Mouse (Mus musculus) neural tube, embryonic 15.5 days (tissue): ENCODE measurements around the gene Corin. TPM values are rescaled to one million over a fixed set of nuclear protein-coding genes. Genes with fewer than 3 reads are reported as not detected.

Source experiments
- ATAC-seq: fragments of 200-750 bp; cut with Nextera tagmentation; 2 replicates; pipeline ENCODE4 v1.8.0; 2017; ENCODE audit warnings: mild to moderate bottlenecking, moderate TSS enrichment, moderate library complexity; ENCODE audit not compliant: low FRiP score
- H3K27ac ChIP-seq: fragments of 300-500 bp; sonication (generic); replicated peaks from 2 replicates; pipeline ENCODE4 v1.5.1; 2015; ENCODE audit warnings: mild to moderate bottlenecking, inconsistent platforms
- H3K27me3 ChIP-seq: fragments of 300-500 bp; sonication (generic); replicated peaks from 2 replicates; pipeline ENCODE4 v1.6.1; 2015; ENCODE audit warnings: inconsistent platforms
- H3K36me3 ChIP-seq: fragments of 300-500 bp; sonication (generic); 2 replicates; pipeline ENCODE4 v1.6.1; 2015; ENCODE audit warnings: inconsistent platforms
- H3K4me1 ChIP-seq: fragments of 300-500 bp; sonication (generic); 2 replicates; pipeline ENCODE4 v1.6.1; 2015; ENCODE audit warnings: inconsistent platforms
- H3K4me2 ChIP-seq: fragments of 300-500 bp; sonication (generic); 2 replicates; pipeline ENCODE4 v1.6.1; 2015; ENCODE audit warnings: inconsistent platforms, mild to moderate bottlenecking, moderate library complexity
- H3K4me3 ChIP-seq: fragments of 300-500 bp; sonication (generic); replicated peaks from 2 replicates; pipeline ENCODE4 v1.5.1; 2015; ENCODE audit warnings: mild to moderate bottlenecking, inconsistent platforms
- H3K9ac ChIP-seq: fragments of 300-500 bp; sonication (generic); replicated peaks from 2 replicates; pipeline ENCODE4 v1.6.1; 2015; ENCODE audit warnings: mild to moderate bottlenecking, inconsistent platforms
- H3K9me3 ChIP-seq: fragments of 300-500 bp; sonication (generic); replicated peaks from 2 replicates; pipeline ENCODE4 v1.6.1; 2016; ENCODE audit warnings: inconsistent platforms
- WGBS: fragments of 180-500 bp; shearing (Covaris S2); methylation state at CpG from one replicate; pipeline ENCODE4 v1.1.7; 2015; ENCODE audit warnings: mixed read lengths; 5-methylcytosine and 5-hydroxymethylcytosine counted together
- polyA plus RNA-seq: library from polyadenylated mRNA; unstranded; fragments of >200 nt; fragmentation: Nextera tagmentation; extraction: Ambion mirVana; gene quantifications from 2 replicates; pipeline ENCODE4 v1.2.1, GENCODE M21; 2015

The Corin gene
- 1.1 and 1.6 TPM in 2 replicates for polyA plus RNA-seq

DNA sequence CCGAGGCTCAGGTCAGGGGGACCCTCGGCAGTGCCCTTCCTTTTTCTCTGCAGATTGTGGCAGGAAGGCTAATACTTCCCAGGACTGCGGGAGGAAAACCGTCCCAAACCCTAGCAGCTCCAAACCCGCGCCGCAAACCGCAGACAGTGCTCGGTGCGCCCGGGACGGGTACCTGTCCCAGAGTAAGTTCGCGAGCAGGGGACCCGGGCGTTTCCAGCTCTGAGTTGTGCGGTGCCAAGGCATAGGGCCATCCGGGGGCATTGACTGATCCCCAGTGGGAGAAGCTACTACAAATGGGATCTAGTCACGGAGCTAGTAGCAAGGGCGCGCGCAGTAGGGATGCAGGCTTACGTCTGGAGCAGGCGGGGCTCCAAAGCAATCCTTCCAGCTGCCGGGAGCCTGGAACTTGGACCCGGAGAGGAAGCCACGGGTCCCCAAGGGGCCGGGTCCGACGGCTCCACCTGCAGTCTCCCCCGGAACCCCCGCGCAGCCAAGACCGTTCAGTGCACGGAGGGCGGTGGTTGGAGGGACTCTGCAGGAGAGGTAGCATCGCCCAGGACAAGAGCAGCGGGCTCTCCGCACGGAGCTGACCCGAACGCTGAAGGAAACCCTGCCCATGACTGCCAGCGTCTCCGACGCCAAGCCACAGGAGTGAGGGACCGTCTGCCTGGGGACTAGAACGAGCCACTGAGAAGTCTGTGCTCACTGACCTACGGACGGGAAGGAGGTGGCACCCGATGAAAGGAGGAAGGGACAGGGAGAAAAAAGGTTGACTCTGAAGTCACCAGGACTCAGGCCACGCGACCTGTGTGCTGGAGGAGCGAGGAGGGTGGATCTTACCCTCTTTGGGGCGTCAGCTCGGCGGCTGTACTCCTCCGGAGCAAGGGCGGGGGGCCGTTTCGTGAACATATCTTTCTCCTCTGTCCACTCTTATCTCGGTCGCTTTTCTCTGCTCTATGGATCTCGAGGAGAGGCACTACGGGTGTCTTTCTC lies at the start of gene Corin:
TSS of gene Corin (minus strand) at position 943 of the 993 bp plus-strand sequence.
- Histone ChIP-seq H3K36me3 (no peaks in the 10 kb centered on the region), H3K27me3 (peaks cover 40% of the 10 kb centered on the region), H3K4me1 (peaks cover 14% of the 10 kb centered on the region), H3K9me3 (no peaks in the 10 kb centered on the region), H3K4me3 (peak within 1 kb of the TSS; percentile 37), H3K4me2 (peak within 1 kb of the TSS; percentile 64), H3K9ac (no peak within 1 kb of the TSS; the same call in 1 of the 2 replicates), H3K27ac (no peak within 1 kb of the TSS)
- peak; percentile 18; the same call in 1 of the 2 replicates for ATAC-seq
- WGBS: under 1% methylated on average over 64 of the region's 64 CpGs

DNA sequence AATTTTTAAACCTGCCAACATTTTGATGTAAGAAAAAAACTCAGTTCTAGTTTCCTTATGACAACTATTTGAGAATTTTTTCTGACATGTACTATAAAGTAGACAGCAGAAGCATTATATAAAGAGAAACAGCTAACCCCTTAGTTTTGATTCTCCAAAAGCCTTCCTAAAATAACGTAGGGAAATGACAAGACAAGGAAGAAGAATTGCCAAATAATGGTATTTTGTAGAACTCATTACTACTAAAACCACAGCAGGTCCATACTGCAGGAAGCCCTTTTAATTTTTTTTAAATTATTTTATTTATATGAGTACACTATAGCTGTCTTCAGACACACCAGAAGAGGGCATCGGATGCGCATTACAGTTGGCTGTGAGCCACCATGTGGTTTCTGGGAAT lies 46.9 kb upstream of the Corin start:
- Histone ChIP-seq H3K9me3 (no peaks in the 10 kb centered on the region), H3K4me2 (no peak overlapping the region), H3K36me3 (no peaks in the 10 kb centered on the region; the same call in 1 of the 2 replicates), H3K4me3 (no peak overlapping the region), H3K4me1 (no peaks in the 10 kb centered on the region), H3K27me3 (no peaks in the 10 kb centered on the region), H3K27ac (no peak overlapping the region), H3K9ac (no peak overlapping the region)
- WGBS: 91% methylated on average over 3 of the region's 3 CpGs
- no peak for ATAC-seq

DNA sequence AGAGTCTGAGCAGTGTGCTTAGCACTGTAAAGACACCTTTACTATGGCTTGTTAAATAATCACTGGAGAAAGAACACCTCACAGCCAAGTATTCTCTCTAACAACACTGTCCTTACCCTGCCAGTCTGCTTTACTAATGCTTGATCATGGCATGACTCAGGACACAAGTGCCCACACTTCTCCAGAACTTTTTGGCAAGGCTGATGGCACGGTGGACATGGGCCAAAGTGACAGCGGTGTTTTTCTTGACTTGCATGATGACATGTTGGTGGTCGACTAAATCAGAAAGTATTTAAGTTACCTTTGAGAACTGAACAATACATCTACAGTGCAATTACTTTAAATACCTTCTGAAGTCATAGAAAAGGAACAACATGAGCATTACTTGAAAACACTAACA lies 24.6 kb upstream of the Corin start:
- ATAC-seq: no peak
- H3K9me3 ChIP-seq: 0 out of 2 replicates have a peak, but pooled peaks cover 4% of the 10 kb centered on the region
- 94% methylated on average over 3 of the region's 3 CpGs for WGBS
- no peak overlapping the region for H3K4me2 ChIP-seq
- H3K27me3 ChIP-seq: no peaks in the 10 kb centered on the region
- peaks cover 34% of the 10 kb centered on the region for H3K36me3 ChIP-seq
- H3K4me3 ChIP-seq: no peak overlapping the region
- H3K27ac ChIP-seq: no peak overlapping the region
- no peaks in the 10 kb centered on the region for H3K4me1 ChIP-seq
- H3K9ac ChIP-seq: no peak overlapping the region

DNA sequence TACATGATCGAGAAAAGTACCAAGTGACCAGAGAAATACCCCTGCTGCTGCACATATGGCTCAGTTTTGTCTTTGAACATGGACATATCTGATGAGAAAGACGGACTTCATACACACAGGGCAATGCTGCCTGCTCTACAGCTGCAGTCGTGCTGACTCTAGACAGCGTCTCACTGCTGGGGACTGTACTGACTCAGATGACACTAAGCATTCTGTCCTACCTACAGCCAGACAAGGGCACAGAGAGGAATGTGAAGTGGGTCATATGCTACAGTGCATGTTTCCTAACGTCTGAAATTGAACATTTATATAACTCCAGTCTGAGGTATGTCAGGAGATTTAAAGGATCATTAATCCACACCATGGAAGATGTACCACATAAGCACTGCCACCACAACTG lies 9.5 kb upstream of the Corin start:
- no peak overlapping the region for H3K9ac ChIP-seq
- peaks cover 28% of the 10 kb centered on the region for H3K36me3 ChIP-seq
- no peaks in the 10 kb centered on the region for H3K27me3 ChIP-seq
- no peak overlapping the region for H3K4me2 ChIP-seq
- H3K4me3 ChIP-seq: no peak overlapping the region
- H3K4me1 ChIP-seq: no peaks in the 10 kb centered on the region
- no peak for ATAC-seq
- no peak overlapping the region for H3K27ac ChIP-seq
- no peaks in the 10 kb centered on the region for H3K9me3 ChIP-seq
- 89% methylated on average over 5 of the region's 5 CpGs for WGBS

- ATAC-seq: 0 out of 2 replicates have a peak, but pooled peaks have one; percentile 12
- Histone ChIP-seq H3K4me1 (peaks cover 14% of the 10 kb centered on the region), H3K27ac (no peak overlapping the region), H3K36me3 (no peaks in the 10 kb centered on the region), H3K4me3 (no peak overlapping the region), H3K27me3 (peaks cover 40% of the 10 kb centered on the region), H3K4me2 (no peak overlapping the region), H3K9ac (no peak overlapping the region), H3K9me3 (no peaks in the 10 kb centered on the region)
- 76% methylated on average over 5 of the region's 5 CpGs for WGBS
Measured at GRCm38 (mm10) chr5:72505740-72506139, 1.5 kb upstream of the Corin start.

GRCm38 (mm10) chr5:72502778-72503177 lies 1.5 kb downstream of the Corin start:
- Histone ChIP-seq H3K4me3 (no peak overlapping the region; the same call in 1 of the 2 replicates), H3K4me2 (peak overlapping the region; percentile 64; the same call in 1 of the 2 replicates), H3K27ac (no peak overlapping the region), H3K36me3 (no peaks in the 10 kb centered on the region), H3K27me3 (peaks cover 40% of the 10 kb centered on the region), H3K9me3 (no peaks in the 10 kb centered on the region), H3K9ac (no peak overlapping the region), H3K4me1 (peaks cover 14% of the 10 kb centered on the region)
- WGBS: 73% methylated on average over 8 of the region's 8 CpGs
- no peak for ATAC-seq

DNA sequence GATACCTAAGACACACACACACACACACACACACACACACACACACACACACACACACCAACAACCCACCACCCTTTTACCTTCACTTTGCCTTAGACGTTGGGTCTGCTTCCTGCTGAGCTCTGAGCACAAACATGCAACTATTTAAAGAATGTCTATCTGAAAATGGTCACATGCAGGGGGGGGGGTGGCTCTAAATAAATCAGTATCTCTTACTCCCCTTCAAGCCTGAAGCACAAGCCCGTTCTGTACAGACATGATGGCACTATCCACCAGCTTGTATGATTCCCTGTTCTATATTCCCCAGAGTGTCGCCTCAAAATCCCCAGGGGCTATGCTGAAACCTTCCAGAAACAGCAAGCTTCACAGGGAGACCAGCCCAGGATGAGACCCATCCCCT lies 2.5 kb downstream of the Corin start:
- no peak for ATAC-seq
- Histone ChIP-seq H3K27ac (no peak overlapping the region), H3K36me3 (no peaks in the 10 kb centered on the region), H3K4me2 (no peak overlapping the region), H3K9me3 (no peaks in the 10 kb centered on the region), H3K27me3 (peaks cover 40% of the 10 kb centered on the region), H3K9ac (no peak overlapping the region), H3K4me3 (no peak overlapping the region), H3K4me1 (peaks cover 14% of the 10 kb centered on the region)
- 59% methylated on average over 3 of the region's 3 CpGs for WGBS

DNA sequence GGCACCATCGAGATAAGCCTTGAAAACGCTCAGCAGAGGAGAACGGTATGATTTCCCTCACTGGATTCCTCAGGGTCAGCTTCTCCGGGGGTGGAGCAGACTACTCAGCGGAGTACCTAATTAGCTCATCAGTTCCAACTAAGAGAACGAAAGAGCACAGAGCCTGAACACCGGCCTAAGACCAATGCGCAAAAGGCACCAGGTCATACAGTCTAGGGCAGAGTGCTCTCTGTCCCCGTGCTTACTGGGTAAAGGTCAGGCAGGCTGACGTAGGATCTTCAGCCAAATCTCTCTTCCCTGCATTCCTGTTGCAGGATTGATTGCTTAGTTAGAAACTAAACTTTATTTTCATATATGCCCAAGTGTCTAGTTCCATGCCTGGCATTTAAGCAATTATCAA lies 6.0 kb downstream of the Corin start:
- WGBS: 86% methylated on average over 10 of the region's 10 CpGs

GRCm38 (mm10) chr5:72496756-72497155 lies 7.5 kb downstream of the Corin start:
- Histone ChIP-seq H3K27me3 (peaks cover 4% of the 10 kb centered on the region; the same call in 1 of the 2 replicates), H3K9ac (no peak overlapping the region), H3K36me3 (no peaks in the 10 kb centered on the region), H3K4me1 (no peaks in the 10 kb centered on the region), H3K9me3 (no peaks in the 10 kb centered on the region), H3K4me2 (no peak overlapping the region), H3K4me3 (no peak overlapping the region), H3K27ac (no peak overlapping the region)
- ATAC-seq: no peak
- WGBS: 79% methylated on average over 4 of the region's 4 CpGs

More for the DNA sequence above, 6.0 kb downstream of the Corin start:
- Histone ChIP-seq H3K9ac (no peak overlapping the region), H3K9me3 (no peaks in the 10 kb centered on the region), H3K4me3 (no peak overlapping the region), H3K4me2 (no peak overlapping the region), H3K27ac (no peak overlapping the region), H3K27me3 (peaks cover 17% of the 10 kb centered on the region), H3K36me3 (no peaks in the 10 kb centered on the region), H3K4me1 (peaks cover 2% of the 10 kb centered on the region)
- ATAC-seq: no peak

DNA sequence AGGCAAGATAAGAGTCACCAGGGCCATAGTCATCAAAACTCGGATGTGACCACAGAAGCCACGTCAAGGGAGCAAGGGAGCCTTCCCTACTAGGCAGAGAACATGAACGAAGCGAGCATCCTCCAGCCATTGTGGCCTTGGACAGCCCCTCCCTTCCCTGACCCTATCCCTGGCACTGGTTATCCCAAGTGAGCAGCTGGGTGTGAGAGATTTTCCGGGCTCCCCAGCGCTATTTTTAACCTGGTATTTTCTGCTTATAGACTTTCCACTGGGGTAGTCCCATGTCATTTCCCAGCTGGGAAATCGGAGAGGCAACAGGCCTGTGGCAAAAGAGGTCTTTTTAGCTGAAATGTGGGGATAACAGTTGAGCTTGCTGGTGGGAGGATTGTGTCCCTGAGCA lies 10.4 kb downstream of the Corin start:
- no peak overlapping the region for H3K27ac ChIP-seq
- no peak overlapping the region for H3K4me2 ChIP-seq
- no peaks in the 10 kb centered on the region for H3K36me3 ChIP-seq
- WGBS: 80% methylated on average over 7 of the region's 7 CpGs
- H3K4me1 ChIP-seq: no peaks in the 10 kb centered on the region
- no peak for ATAC-seq
- no peaks in the 10 kb centered on the region for H3K9me3 ChIP-seq
- no peaks in the 10 kb centered on the region for H3K27me3 ChIP-seq
- no peak overlapping the region for H3K4me3 ChIP-seq
- H3K9ac ChIP-seq: no peak overlapping the region

DNA sequence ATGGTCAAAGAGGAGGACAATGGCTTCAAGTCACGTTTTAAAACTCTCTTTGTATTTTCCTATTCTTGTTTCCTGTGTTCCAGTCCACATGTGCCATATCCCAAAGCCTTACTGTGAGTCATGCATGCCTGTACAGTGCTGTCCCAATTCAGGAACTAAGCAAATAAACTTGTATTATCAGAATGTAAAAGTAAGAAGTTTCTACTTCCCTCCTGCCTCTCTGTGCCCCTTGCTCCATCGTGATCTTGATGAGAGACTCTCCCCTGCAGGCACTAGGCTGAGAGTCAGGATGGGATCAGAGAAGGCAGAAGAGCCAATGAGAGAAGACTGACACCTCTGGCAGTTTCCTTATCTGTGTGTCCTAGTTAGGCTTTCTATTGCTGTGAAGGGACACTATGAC lies 13.0 kb downstream of the Corin start:
- no peak overlapping the region for H3K27ac ChIP-seq
- H3K4me3 ChIP-seq: no peak overlapping the region
- no peaks in the 10 kb centered on the region for H3K27me3 ChIP-seq
- H3K9me3 ChIP-seq: no peaks in the 10 kb centered on the region
- H3K4me1 ChIP-seq: no peaks in the 10 kb centered on the region
- no peaks in the 10 kb centered on the region for H3K36me3 ChIP-seq
- ATAC-seq: no peak
- 71% methylated on average over 2 of the region's 2 CpGs for WGBS
- H3K9ac ChIP-seq: no peak overlapping the region
- no peak overlapping the region for H3K4me2 ChIP-seq

- Histone ChIP-seq H3K27ac (no peak overlapping the region), H3K9ac (no peak overlapping the region), H3K4me3 (no peak overlapping the region), H3K36me3 (no peaks in the 10 kb centered on the region), H3K9me3 (no peaks in the 10 kb centered on the region), H3K27me3 (no peaks in the 10 kb centered on the region), H3K4me1 (no peaks in the 10 kb centered on the region), H3K4me2 (no peak overlapping the region)
- ATAC-seq: no peak
- WGBS: 44% methylated on average over 7 of the region's 7 CpGs
Measured at GRCm38 (mm10) chr5:72480456-72480855, 23.8 kb downstream of the Corin start.
